Mouse (Mus musculus) hindlimb bud, embryonic 11.5 days (tissue): ENCODE measurements around the gene Ptn.

ENCODE experiments used
- DNase-seq: peaks from one replicate; pipeline ENCODE4 v3.0.0-alpha.2; 2012; ENCODE audit warnings: low read depth, low spot score; ENCODE audit errors: extremely low spot score

Gene Ptn

DNA sequence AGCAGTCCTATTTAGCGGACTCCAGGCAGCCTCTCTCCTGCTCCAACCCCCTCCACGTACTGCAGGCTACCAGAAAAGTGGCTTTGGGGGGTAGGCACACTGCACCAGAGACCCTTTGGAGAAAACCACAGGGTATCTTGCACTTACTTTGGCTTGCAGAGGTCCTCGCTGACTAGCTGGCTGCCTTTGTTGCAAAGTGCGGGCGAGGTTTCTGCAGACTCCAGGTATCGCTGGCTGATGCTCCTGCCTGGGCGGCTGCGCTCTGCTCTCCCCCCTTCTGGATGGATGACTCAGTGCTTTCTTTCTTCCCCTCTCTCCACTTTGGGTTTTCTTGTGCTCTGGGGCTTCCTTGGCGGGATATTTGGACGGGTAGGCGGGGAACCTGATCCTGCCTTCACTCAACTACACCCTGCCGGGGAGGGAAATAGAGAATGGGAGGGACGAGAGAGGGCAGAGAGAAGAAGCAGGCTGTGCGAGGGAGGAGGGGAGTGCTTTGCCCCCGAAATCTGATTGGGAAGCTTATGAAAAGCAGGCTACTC lies at the start of gene Ptn:
Gene Ptn (minus strand): TSS at position 474 of the 539 bp plus-strand sequence.
- no peak for DNase-seq

DNA sequence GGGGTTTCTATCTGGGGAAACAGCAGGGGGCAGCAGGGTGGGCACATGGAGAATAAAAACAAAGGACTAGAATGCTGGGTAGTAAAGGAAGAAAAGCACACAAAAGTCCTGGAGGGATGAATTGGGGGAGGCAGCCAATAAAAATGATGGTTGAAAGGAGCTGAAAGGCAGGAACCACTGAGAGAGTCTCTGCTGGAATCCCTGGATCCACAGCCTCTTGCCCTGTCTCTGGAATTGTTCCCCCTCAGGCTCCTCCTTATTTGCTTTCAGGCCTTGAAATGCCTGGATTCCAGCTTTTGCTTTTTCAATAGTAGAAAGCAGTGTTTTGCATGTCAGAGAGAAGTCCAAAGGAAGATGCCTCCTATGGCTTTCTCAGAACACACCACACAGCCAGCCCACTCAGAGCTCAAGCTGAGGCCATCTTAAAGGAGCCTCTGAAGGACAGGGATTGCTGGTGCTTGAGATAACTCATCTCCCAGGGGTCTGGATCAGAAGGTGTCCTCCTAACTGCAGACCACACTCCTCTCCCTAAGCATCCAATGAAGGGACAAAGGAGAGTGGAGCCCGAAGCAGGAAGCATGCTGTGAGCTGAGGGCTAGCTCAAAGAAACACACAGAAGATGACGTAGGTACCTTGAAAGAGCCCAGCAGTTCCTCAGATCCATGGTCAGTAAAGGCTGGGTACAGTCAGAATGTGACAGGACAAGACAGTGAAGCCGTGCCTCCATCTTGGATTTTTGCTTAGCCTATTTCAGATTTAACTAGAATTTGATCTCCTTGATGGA lies 48.4 kb upstream of the Ptn start:
- DNase-seq, result no peak

DNA sequence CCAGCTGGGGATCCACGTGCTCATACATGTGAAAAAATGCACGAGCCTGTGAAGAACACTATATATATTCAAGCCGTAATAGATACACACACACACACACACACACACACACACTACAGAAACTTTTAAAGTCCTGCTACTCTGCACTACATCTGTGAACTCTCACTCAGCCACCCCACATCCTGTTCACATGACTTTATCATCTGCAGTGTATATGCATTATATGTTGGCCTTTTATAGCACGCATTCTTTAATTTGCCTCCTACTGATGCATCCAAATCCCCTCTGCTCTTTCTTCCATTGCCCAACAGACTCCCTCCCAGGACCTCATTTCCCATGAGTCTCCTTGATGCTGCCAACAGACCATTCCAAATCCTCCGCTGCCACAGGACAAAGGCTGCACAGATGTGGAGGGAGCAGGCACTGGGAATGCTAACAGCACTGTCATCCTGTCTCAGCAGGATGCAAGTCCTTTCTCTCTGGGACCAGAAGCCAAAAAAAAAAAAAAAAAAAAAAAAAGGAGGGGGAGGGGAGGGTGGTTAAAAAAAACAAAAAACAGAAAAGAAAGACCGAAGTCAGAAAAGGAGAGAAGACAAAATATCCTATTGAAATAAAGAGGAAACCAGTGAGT lies 47.7 kb upstream of the Ptn start:
- no peak for DNase-seq

DNA sequence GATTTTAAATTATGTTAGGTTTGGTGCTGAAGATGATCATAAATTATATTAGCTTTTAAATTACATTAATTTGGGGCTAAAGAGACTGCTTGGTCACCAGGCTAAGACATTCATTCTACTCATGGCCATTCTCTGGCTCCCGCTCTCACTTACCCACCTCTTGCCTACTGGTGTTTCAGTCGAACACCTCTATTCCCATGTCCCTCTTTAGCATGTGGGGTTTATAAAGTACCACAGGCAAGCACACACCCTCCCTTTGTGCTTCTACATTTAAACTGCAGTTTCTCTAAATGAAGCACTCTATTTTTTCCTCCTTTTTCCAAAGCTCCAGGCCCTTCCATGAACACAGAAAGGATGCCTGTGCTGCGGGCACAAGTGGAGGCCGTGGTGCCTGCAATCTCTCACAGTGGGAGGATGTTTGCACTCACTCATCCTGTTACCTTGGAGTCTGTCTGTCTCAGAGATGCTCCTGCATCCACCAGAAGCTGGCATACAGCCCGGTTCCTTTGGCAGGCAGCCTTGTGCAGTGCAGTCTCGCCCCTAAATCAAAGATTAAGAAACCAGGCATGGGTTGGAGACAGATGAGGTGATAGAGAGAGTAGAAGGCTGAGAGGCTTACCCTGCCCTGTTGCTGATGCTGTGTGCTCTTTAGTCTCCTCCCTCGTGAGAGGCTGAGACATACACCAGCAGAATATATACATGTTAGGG lies 40.6 kb upstream of the Ptn start:
- DNase-seq, result no peak

DNA sequence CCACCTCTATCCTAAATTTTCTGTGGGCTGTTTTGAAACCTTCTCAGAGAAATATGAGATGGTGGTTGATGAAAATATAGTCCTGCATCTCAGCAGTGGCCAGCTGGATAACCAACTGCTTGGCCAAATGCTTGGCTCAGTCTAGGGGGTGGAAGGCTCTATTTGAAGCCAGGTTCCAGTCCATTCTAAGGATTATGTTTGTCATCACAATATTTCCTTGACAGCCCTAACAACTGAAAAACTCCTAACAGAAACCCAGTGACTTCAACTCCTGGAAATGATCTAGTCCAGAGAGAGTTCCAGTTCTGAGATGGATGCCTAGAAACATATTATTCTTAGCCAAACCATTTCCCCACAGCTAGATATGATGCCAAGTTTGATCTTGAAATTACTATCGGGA lies 35.3 kb upstream of the Ptn start:
- no peak for DNase-seq

DNA sequence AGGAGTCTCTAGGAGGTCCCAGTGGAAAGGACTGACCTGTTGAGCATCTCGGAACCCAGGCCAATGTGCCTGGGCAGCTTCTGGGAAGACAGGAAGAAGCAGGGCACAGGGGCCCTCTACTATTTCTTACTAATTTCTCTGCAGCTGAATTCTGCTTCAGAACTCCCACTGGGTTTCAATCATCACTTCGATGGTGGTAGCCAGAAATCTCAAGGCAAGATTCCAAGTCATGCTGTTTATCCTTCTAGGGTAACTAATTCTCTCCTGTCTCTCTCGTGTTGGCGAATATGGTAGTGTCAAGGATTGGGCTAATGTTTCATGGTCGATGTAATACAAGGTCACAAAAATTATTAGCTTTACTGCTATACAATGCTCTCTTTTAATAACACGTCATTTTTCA lies 34.2 kb upstream of the Ptn start:
- no peak for DNase-seq

DNA sequence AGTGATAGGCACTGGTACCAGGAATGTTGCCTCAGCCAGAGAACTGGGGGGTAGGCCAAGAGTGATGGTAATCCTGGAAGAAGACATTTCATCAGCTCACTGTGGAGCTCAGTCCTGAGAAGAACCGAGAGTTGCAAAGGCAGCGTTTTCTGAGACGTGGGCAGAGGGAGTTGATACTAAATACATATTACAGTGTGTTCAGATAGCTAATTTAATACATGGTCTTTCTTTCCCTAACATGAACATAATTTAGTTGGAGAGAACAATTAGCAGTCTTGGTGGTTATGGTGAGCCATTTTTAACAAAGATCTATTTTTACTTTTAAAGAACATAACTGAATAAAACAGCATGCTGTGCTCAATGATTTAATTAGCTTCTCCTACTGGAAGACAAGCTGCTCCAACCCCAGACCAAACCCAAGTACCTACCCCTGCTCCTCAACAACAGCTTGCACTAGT lies 33.0 kb upstream of the Ptn start:
- no peak for DNase-seq

DNA sequence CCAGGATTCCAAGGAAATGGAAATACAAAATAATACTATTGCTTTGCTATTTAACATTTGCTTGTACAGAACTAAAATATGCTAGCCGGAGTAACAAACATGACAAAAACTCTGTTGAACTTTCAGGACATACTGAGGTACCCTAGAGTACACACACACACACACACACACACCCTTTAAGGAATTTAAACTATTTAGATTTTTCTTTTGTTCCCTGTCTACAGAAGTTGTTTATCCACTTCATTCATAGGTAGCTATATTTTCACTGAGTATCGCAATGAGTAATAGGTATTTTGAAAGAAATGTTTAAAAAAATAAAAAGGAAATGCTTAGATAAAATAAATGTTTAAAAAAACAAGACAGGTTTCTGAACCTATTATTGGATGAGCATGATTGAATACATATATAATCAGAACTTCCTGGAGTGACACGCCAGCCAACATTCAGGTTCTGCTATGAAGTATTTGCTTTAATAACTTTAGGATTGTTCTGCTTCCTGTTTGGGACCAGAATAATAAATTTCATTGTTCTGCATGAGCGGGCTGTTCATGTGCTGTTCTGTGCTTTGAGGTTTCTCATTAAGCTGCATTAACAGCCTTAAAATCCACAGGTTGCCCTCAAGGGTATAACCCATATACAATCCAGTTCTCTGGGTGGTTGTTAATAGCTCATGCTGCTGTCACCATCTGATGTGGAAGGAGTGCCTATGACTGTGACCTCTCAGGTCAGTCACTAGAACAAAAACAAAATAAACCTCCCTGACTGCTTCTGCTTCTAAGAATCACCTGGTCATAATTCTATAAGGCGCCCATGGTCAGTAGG lies 32.3 kb upstream of the Ptn start:
- peak; percentile 73 for DNase-seq

DNA sequence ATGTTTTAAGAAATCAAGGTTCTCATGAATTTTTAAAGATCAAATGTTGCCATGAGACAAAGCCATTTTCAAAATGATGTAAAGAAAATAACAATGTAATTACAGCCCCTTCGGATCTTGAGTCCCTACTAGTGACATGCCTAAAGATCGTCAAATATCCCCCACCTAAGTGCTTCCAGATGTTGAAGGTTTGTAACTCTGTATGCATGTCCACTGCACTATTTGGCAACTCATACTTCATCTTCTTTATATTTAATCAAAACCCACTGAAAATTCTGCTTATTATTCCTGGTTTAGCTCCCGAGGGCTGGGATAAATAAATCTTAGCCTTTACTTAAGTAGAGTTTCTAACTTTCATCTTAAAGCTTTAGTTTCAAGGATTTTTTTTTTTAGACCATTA lies 31.7 kb upstream of the Ptn start:
- peak; percentile 91 for DNase-seq

DNA sequence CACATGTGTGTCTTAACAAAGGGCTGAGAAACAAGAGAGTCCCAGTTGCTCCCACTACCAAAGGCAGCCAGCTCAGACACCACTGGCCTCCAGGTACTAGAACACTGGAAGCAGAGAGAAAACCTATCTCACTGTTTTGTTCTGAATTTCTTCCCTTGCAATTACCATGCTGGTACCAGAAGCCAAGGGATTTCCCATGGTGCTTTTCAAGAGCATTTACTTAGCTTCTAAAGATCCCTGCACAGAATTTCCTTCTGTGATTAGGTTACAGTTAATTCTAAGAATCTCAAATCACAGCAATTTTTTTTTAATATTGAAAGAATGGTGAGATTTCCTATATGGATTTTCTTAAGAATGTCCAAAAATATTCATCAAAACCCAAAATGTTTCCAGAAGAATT lies 31.2 kb upstream of the Ptn start:
- DNase-seq, result no peak

DNA sequence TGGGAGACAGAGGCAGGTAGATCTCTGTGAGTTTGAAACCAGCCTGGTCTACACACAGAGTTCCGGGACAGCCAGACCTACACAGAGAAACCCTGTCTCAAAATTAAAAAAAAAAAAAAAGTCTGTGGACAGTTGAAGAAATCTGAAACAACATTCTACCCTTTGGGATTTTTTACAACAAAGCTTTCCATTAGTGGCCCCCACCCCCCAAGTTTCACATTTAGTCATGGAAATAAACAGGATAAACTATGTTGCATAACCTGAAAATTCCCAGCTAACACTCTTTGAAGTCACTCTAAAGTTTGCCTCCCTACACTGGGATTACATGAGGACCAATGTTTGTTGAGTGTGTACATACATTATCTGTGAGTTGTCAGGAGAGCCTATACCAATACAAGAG lies 28.7 kb upstream of the Ptn start:
- no peak for DNase-seq

DNA sequence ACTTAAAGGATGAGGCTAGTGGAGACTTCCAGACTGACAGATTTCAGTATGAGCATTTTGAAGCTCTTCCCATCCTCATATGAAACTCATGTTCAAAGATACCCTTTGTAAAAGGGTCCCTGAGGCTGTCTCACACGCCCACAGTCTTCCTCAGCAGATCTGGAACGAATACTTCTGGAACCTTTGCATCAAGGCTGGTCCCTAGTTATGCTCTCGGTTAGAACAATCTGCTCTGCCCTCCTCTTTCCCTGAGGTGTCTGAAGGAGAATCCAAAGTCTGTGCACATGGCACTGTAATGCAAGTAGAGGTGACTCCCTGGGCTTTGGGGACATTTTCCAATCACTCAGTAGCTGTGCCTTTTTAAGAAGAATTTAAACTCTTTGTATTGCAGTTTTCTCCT lies 25.3 kb upstream of the Ptn start:
- no peak for DNase-seq

DNA sequence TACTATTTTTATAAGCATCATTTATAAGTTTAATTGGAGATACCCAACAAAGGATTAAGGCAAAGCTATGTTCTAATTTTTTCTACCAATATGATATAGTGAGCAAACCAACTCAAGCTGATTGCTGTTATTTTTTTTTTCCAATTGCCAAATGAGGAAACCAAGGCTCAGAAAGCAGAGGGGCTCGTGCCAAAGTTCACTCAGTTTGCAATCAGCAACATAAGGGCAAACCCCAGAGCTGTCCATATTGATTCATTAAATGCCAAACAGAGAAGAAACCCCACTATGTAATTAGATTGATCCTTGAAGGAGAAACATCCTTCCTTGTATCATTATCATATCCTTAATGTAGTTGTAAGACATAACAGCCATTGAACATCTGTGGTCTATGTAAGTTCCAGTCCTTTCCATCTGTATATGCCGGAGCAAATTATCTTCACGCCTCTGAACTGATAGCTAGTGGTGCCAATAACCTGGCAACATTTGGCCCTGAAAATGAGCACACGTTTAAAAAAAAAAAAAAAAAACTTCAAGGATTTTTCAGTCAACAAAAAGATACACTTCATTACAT lies 24.8 kb upstream of the Ptn start:
- no peak for DNase-seq

DNA sequence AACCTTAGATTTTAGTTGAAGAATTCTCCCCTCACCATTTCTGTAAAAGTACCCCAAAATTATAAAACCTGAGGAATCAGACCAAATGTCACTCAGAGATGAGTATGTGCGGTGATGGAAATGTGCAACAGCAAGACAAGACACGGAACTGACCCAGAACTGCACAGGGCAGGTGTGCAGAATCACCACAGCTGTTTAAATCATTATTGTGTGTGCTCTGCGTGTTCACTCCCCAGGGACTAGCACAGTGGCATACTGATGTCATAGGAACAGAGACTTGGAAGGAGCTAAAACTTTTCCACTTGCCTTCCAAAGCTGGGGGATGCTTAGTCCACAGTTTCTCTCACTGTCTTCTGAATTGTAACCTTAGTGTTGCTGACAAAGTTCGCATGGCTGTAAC lies 22.7 kb upstream of the Ptn start:
- no peak for DNase-seq

DNA sequence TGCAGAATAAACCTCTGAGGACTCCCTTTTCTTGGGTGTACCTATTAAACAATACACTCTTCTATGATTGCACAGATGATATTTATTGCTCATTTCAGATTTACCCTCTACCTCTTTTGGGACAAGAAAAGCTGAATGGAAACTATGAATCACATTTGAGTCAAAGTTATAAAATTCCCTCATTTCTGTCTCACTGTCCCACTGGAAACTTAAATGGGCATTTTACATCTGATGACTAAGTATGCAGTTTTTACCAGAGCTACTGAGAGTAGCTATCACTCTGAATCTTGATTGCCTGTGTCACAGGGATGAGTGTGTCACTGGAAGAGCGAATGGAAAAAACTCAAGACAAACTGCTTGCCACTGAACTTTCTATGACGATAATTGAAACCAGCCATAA lies 22.2 kb upstream of the Ptn start:
- no peak for DNase-seq

DNA sequence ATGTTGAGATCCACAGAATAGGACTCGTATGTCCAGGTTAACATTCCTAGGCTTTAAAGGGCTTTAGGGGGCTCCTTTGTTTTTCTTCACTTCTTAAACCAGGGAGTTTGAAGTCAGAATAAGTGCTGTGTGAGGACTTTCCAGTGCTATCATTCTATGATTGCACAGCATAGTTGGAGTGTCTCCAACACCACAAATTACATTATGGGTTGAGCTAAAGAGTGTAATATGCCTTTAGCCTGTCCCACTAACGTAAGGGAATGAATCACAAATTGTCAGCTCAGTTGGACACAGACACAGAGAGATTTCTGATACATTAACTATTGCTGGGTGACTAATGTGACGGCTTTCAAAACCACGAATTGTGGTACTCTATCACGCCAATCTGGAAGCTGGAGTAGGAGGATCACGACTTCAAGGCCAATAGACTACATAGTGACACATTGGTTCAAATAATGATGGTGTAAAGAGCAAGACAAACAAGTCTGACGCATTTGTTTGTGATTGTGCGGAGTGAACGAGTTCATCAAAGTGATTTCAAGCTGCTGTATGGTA lies 20.4 kb upstream of the Ptn start:
- no peak for DNase-seq

DNA sequence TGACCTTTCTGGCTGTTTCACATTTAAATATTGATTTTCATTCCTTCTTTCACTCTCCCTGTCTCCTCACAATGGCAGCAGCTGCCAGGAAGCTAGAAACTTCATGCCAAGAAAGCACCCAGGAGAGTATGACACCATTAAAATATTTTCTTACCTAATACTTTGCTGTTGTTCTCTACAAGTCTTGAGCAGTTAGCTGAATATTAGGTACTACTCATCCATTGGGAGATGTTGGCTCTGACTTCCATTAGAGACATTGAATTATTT lies 9.7 kb upstream of the Ptn start:
- no peak for DNase-seq

DNA sequence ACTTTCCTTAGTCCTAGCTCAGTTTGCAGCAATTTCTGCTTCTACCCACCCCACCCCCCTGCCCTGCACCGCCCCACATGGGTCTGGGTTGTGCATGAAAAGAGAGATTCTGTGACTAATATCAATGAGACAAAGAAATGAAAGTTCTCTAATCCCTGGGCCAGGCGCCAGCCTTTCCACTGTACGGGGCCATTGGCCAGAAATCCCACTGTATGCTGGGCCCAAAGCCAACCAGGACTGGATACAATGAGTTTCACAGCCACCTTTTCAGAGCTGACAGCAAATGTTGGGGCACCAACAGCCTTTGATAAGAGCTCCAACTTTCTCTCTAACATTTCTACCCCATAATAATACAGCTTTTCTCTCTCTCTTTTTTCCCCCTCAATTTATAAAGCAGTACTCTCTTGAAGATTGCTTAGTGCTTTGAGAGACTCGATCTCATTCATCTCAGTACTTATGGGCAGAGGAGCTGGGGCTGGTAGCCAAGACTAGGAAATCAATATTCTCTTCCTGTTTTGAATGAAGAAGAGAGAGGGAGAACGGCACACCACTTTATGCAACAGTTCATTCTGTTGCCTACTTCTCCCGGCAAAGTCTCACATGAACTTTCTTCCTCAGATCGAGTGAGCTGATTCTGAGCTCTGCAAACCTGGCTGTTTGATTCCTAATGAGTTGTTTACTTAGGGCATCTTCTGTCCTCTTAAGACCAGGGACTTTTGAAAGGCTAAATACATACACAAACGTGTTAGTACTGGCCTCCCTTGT lies 9.2 kb upstream of the Ptn start:
- no peak for DNase-seq

DNA sequence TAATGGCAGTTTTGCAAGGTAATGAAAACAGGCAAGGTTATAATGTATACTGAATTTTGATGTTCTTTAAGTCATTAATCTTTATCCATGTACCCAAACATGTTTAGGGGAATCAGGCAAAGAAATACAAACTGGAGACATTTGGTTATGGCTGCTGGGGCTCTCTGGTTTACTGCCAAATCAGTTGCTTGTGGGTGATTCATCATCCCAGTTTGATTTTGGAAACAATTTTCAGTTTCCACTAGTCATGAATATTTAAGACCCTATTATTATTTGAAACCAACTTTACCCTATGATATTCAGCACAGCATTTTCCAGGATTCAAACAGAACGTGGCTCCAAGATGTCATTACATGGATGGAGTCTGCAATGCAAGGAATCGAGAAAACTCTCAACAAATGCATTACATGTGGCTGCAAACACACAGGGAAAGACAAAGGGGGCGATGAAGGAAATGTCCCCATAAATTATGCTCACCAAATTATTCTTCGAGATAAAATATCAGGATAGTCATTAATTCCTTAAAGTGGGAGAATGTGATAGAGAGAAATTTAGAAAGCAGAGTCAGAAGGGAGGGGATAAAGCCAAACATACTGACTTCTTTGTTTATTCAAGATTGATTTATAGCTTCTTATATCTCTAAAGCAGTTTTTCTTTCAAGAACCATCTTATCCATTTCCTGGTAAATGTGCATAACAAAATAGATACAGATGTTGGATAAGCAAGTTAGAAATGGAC lies 8.4 kb upstream of the Ptn start:
- DNase-seq, result no peak
